Mouse (Mus musculus): ENCODE results near the gene Aatf.

The Aatf gene

GRCm38 (mm10) chr11:84375951-84376496 is 137.3 kb downstream of the Aatf start:
- DNase-seq (ENCODE audit: low spot score in 2 of 2), result no peak

GRCm38 (mm10) chr11:84373122-84373521 is 140.2 kb downstream of the Aatf start:
- no peak for DNase-seq (ENCODE audit: low spot score in 2 of 2)
